Mouse (Mus musculus) c-Kit-positive CD71-positive TER-119-negative erythroid progenitor cells, embryonic 14.5 days (primary cell): ENCODE measurements around the gene Scn9a.

ENCODE experiments used
- DNase-seq: peaks from one replicate; pipeline ENCODE4 v3.0.0-alpha.2; 2013; ENCODE audit warnings: low read depth

The Scn9a gene

DNA sequence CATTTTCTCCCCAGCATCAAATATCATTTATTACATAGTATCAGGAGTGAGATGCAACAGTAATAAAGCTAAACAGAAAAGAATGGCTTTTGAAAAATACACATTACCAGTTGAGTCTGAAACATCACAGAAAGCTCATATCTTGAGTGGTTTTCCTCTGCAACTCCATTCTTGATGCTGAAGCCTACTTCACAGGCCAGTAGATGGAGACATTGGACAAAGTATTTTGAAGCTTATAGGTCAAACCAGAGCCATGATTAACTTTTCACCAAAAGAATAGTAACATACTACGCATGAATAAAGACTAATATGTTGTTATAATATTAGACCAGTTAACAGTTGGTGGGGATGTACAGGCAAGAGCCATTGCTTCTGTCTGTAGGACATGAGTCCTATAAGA is 172.3 kb downstream of the Scn9a start:
- no peak for DNase-seq

- no peak for DNase-seq
These were observed 194.1 kb downstream of the Scn9a start, which contains the start of gene Scn1a for GRCm38 (mm10) chr2:66440711-66441110. TSS of gene Scn1a (minus strand) at chr2:66440840.

DNA sequence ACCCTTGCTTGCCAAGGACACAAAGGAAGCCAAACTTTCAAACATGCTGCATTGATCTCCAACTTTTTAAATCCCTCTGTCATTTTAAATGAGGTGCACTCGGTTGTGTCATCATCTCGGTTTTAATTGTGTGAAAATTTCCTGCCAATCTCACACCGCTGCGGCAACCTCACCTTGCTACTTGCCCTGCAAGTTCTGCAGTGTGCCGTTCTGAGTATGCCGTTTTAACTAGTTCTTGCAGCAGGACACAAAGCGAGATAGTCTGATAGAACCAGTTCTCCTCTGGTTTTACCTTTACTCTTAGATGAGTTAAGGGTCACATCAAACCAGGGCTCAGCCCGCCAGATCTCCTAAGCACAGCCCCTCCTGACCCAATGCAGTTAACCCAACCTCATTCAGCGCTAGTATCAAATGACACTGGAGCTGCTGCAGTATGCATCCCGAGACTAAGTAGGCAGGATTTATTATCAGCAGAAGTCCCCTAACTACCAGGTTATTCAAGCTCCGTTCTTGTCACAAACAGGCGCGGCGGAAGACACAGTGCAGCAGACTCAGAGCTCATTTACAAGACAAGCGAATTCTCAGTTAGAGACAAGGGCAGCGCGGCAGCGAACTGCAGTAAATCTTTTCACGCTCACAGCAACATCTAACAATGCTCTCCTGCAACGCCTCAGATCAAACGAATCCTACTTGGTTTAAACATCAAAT is 194.8 kb downstream of the Scn9a start:
- no peak for DNase-seq

- no peak for DNase-seq
These were observed 198.5 kb downstream of the Scn9a start for GRCm38 (mm10) chr2:66436286-66436685.
